Mouse (Mus musculus) hindbrain, embryonic 14.5 days (tissue): ENCODE results near the gene Pou2af1. TPM values are rescaled to one million over a fixed set of nuclear protein-coding genes. Genes with fewer than 3 reads are reported as not detected.

Experiments used
- ATAC-seq: fragments of 200-750 bp; cut with Nextera tagmentation; 2 replicates; pipeline ENCODE4 v1.8.0; 2017; ENCODE audit warnings: moderate number of reproducible peaks, mild to moderate bottlenecking, moderate TSS enrichment, moderate library complexity; ENCODE audit not compliant: low FRiP score
- DNase-seq: peaks from one replicate; pipeline ENCODE4 v3.0.0-alpha.2; 2015; ENCODE audit warnings: low spot score
- H3K27ac ChIP-seq: fragments of 300-500 bp; sonication (generic); 2 replicates; pipeline ENCODE4 v1.5.1; 2014; ENCODE audit warnings: mild to moderate bottlenecking, moderate library complexity
- H3K27me3 ChIP-seq: fragments of 300-500 bp; sonication (generic); 2 replicates; pipeline ENCODE4 v1.6.1; 2014; ENCODE audit warnings: mild to moderate bottlenecking, low read length, mixed read lengths; ENCODE audit not compliant: control insufficient read depth, insufficient read depth
- H3K36me3 ChIP-seq: fragments of 300-500 bp; sonication (generic); replicated peaks from 2 replicates; pipeline ENCODE4 v1.6.1; 2014; ENCODE audit not compliant: control insufficient read depth, insufficient read depth
- H3K4me1 ChIP-seq: fragments of 300-500 bp; sonication (generic); replicated peaks from 2 replicates; pipeline ENCODE4 v1.6.1; 2014; ENCODE audit warnings: antibody characterized with exemption, low read length, mixed read lengths; ENCODE audit not compliant: control insufficient read depth, insufficient read depth
- H3K4me2 ChIP-seq: fragments of 300-500 bp; sonication (generic); replicated peaks from 2 replicates; pipeline ENCODE4 v1.6.1; 2014; ENCODE audit warnings: mild to moderate bottlenecking, moderate library complexity
- H3K4me3 ChIP-seq: fragments of 300-500 bp; sonication (generic); replicated peaks from 2 replicates; pipeline ENCODE4 v1.5.1; 2014; ENCODE audit warnings: mild to moderate bottlenecking, low read length
- H3K9ac ChIP-seq: fragments of 300-500 bp; sonication (generic); 2 replicates; pipeline ENCODE4 v1.6.1; 2014
- H3K9me3 ChIP-seq: fragments of 300-500 bp; sonication (generic); 2 replicates; pipeline ENCODE4 v1.6.1; 2016; ENCODE audit warnings: low read length; ENCODE audit not compliant: control insufficient read depth
- WGBS: fragments of 180-500 bp; shearing (Covaris S2); extraction: QIAGEN DNeasy Blood & Tissue Kit; methylation state at CpG from one replicate; pipeline ENCODE4 v1.1.7; 2014; 5-methylcytosine and 5-hydroxymethylcytosine counted together
- polyA plus RNA-seq: library from polyadenylated mRNA; unstranded; fragments of >200 nt; fragmentation: Nextera tagmentation; extraction: Ambion mirVana; gene quantifications from 2 replicates; pipeline ENCODE4 v1.2.1, GENCODE M21; 2014

Pou2af1 gene
- polyA plus RNA-seq, 1 experiment from 2014 or later = not detected

- H3K9me3 ChIP-seq = no peaks in the 10 kb centered on the region
- no peak for ATAC-seq
- WGBS = 80% methylated on average over 5 of the region's 5 CpGs
- no peak overlapping the region for H3K9ac ChIP-seq
- no peak overlapping the region for H3K4me3 ChIP-seq
- no peaks in the 10 kb centered on the region for H3K27me3 ChIP-seq
- H3K36me3 ChIP-seq = no peaks in the 10 kb centered on the region
- no peak for DNase-seq
- no peaks in the 10 kb centered on the region for H3K4me1 ChIP-seq
- no peak overlapping the region for H3K4me2 ChIP-seq
- H3K27ac ChIP-seq = no peak overlapping the region
These were observed 55.3 kb downstream of the Pou2af1 start for GRCm38 (mm10) chr9:51268852-51269251.

- no peak for DNase-seq
- H3K4me3 ChIP-seq = no peak overlapping the region
- no peak for ATAC-seq
- no peaks in the 10 kb centered on the region for H3K36me3 ChIP-seq
- H3K4me2 ChIP-seq = no peak overlapping the region
- no peaks in the 10 kb centered on the region for H3K9me3 ChIP-seq
- H3K4me1 ChIP-seq = no peaks in the 10 kb centered on the region
- WGBS = 62% methylated on average over 8 of the region's 8 CpGs
- H3K9ac ChIP-seq = no peak overlapping the region
- H3K27ac ChIP-seq = no peak overlapping the region
- H3K27me3 ChIP-seq = no peaks in the 10 kb centered on the region
These were observed 57.6 kb downstream of the Pou2af1 start for GRCm38 (mm10) chr9:51271073-51271472.

- no peak for ATAC-seq
- 89% methylated on average over 5 of the region's 5 CpGs for WGBS
- no peaks in the 10 kb centered on the region for H3K36me3 ChIP-seq
- DNase-seq = no peak
- H3K27ac ChIP-seq = no peak overlapping the region
- no peak overlapping the region for H3K9ac ChIP-seq
- H3K27me3 ChIP-seq = no peaks in the 10 kb centered on the region
- no peak overlapping the region for H3K4me2 ChIP-seq
- no peak overlapping the region for H3K4me3 ChIP-seq
- H3K9me3 ChIP-seq = no peaks in the 10 kb centered on the region
- no peaks in the 10 kb centered on the region for H3K4me1 ChIP-seq
These were observed 58.6 kb downstream of the Pou2af1 start for GRCm38 (mm10) chr9:51272102-51272501.

GRCm38 (mm10) chr9:51273581-51274154 is 60.2 kb downstream of the Pou2af1 start:
- 70% methylated on average over 9 of the region's 9 CpGs for WGBS
- H3K9ac ChIP-seq = no peak overlapping the region
- peaks cover 10% of the 10 kb centered on the region; the same call in 1 of the 2 replicates for H3K4me1 ChIP-seq
- DNase-seq (no peak), ATAC-seq (no peak)
- peaks cover 8% of the 10 kb centered on the region for H3K27me3 ChIP-seq
- no peak overlapping the region for H3K27ac ChIP-seq
- H3K4me3 ChIP-seq = no peak overlapping the region
- no peak overlapping the region for H3K4me2 ChIP-seq
- H3K36me3 ChIP-seq = no peaks in the 10 kb centered on the region
- no peaks in the 10 kb centered on the region for H3K9me3 ChIP-seq

GRCm38 (mm10) chr9:51274678-51275077 is 61.2 kb downstream of the Pou2af1 start:
- DNase-seq = no peak
- no peak for ATAC-seq
- peaks cover 17% of the 10 kb centered on the region; the same call in 1 of the 2 replicates for H3K4me1 ChIP-seq
- H3K4me2 ChIP-seq = no peak overlapping the region
- no peak overlapping the region for H3K4me3 ChIP-seq
- H3K27ac ChIP-seq = no peak overlapping the region
- H3K27me3 ChIP-seq = peaks cover 14% of the 10 kb centered on the region
- H3K9ac ChIP-seq = no peak overlapping the region
- H3K36me3 ChIP-seq = no peaks in the 10 kb centered on the region
- no peaks in the 10 kb centered on the region for H3K9me3 ChIP-seq
- 51% methylated on average over 4 of the region's 4 CpGs for WGBS

- Histone ChIP-seq H3K4me2 (peak overlapping the region; percentile 69), H3K36me3 (no peaks in the 10 kb centered on the region), H3K27me3 (peaks cover 23% of the 10 kb centered on the region), H3K9me3 (no peaks in the 10 kb centered on the region), H3K4me1 (peaks cover 17% of the 10 kb centered on the region; the same call in 1 of the 2 replicates), H3K4me3 (peak overlapping the region; percentile 41), H3K27ac (no peak overlapping the region), H3K9ac (peak overlapping the region; percentile 49)
- DNase-seq = no peak
- peak; percentile 34; the same call in 1 of the 2 replicates for ATAC-seq
- WGBS = 25% methylated on average over 13 of the region's 13 CpGs
These were observed 64.5 kb downstream of the Pou2af1 start for GRCm38 (mm10) chr9:51277834-51278498.

- 0 out of 2 replicates have a peak within 1 kb of the TSS, but pooled peaks have one; percentile 38 for H3K27ac ChIP-seq
- peak within 1 kb of the TSS; percentile 41 for H3K4me3 ChIP-seq
- peak within 1 kb of the TSS; percentile 49 for H3K9ac ChIP-seq
- under 1% methylated on average over 53 of the region's 53 CpGs for WGBS
- no peaks in the 10 kb centered on the region for H3K36me3 ChIP-seq
- peak; percentile 66 for DNase-seq
- no peaks in the 10 kb centered on the region for H3K9me3 ChIP-seq
- peak; percentile 92 for ATAC-seq
- peaks cover 23% of the 10 kb centered on the region for H3K27me3 ChIP-seq
- H3K4me1 ChIP-seq = peaks cover 17% of the 10 kb centered on the region; the same call in 1 of the 2 replicates
- H3K4me2 ChIP-seq = peak within 1 kb of the TSS; percentile 69
These were observed 65.2 kb downstream of the Pou2af1 start, which contains the start of gene Colca2 for GRCm38 (mm10) chr9:51278500-51279381. Gene Colca2 (minus strand): TSS chr9:51278569.

GRCm38 (mm10) chr9:51286079-51286478 is 72.6 kb downstream of the Pou2af1 start:
- Histone ChIP-seq H3K36me3 (no peaks in the 10 kb centered on the region), H3K4me1 (no peaks in the 10 kb centered on the region), H3K9me3 (no peaks in the 10 kb centered on the region), H3K4me3 (no peak overlapping the region), H3K4me2 (no peak overlapping the region), H3K27ac (no peak overlapping the region), H3K27me3 (no peaks in the 10 kb centered on the region), H3K9ac (no peak overlapping the region)
- 62% methylated on average over 2 of the region's 2 CpGs for WGBS
- ATAC-seq = no peak
- DNase-seq = no peak
